Mouse (Mus musculus): Measurements from ENCODE around the gene Ak8.

DNA sequence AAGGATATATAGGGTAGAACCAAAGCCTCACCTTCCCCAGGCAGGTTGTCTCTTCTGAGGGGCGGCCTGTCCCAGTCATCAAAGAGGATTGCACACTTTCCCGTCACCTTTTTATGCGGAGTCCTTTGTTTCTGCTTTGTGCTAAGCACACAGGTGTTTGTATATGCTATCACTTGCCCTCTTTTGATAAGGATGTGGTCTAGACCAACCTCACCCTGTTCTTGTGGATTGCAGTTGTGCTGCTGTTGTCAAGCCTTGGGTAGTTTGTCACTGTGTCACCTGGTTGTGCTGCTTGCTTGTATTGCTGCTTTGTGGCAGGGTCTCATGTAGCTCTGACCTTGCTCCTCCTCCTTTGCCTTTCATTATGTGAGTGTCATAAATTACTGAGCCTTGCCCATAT is 152.6 kb downstream of the Ak8 start:
- TF ChIP-seq CTCF (IDR thresholded peaks at IDR 0.05; ENCODE audit: borderline replicate concordance, extremely low read depth, insufficient read depth, insufficient read length) (no peak), POLR2A (IDR thresholded peaks at IDR 0.05; ENCODE audit: borderline replicate concordance, extremely low read depth, insufficient read depth, insufficient read length, poor library complexity, severe bottlenecking) (no peak)
